Mouse (Mus musculus): Measurements from ENCODE around the gene Lima1.

DNA sequence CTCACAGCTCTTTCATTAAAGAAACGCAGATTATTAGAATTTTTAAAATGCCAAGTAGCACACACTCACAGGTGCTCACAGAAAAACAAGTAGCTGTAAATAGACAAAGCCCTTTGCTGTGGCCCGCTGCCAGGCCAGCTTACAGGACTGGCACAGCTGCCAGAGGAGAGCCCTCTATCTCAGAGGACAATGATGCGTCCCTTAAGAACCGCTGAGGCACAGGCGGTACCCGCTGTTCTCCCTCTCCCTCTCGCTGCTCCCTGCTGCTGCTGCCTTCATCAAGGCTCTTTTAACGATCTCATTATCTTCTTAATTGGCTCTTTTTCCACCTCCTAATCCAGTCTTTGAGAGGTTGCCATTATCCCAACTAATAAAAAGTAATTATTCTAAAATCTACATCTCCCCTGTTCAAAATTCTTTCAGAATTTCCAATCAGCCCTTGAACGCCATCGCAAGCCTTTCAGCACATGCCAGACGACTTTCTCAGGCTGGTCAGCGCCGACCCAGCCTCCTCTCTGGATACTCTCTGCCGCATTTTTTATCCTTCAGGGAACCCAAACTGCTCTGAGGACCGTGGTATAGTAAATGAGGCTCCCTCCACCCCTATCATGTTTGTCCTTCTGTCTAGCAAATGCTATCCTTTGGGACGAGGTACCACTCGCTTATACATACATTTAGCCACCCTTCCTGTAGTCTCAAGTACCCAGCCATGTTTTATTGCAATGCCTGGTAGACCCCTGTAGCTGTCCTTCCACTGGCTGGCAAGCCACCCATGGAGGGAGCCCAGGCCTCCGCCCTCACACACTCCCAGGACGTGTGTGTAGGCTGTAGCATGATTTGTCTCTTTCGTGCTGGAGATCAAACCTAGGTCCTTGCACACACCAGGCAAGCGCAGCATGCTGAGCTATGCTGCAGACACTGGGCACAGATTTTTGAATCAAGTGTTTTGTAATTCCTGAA is 67.2 kb downstream of the Lima1 start:
- TF ChIP-seq POLR2A (IDR thresholded peaks at IDR 0.05; ENCODE audit: insufficient read depth, low read length) (no peak), CTCF (IDR thresholded peaks at IDR 0.05; ENCODE audit: low read depth, low read length) (no peak), EP300 (IDR thresholded peaks at IDR 0.05; ENCODE audit: insufficient read depth, low read depth, low read length) (no peak)
